Mouse (Mus musculus): ENCODE results near the gene Ifitm3. TPM values are rescaled to one million over a fixed set of nuclear protein-coding genes. Genes with fewer than 3 reads are reported as not detected.
"Not testable (repeated sequence)": the region's sequence is repeated elsewhere in the genome, so short reads cannot be mapped to it uniquely, and the experiment has no call there.

The Ifitm3 gene
- polyA plus RNA-seq, 1 experiment from 2014 or later: 218 TPM

DNA sequence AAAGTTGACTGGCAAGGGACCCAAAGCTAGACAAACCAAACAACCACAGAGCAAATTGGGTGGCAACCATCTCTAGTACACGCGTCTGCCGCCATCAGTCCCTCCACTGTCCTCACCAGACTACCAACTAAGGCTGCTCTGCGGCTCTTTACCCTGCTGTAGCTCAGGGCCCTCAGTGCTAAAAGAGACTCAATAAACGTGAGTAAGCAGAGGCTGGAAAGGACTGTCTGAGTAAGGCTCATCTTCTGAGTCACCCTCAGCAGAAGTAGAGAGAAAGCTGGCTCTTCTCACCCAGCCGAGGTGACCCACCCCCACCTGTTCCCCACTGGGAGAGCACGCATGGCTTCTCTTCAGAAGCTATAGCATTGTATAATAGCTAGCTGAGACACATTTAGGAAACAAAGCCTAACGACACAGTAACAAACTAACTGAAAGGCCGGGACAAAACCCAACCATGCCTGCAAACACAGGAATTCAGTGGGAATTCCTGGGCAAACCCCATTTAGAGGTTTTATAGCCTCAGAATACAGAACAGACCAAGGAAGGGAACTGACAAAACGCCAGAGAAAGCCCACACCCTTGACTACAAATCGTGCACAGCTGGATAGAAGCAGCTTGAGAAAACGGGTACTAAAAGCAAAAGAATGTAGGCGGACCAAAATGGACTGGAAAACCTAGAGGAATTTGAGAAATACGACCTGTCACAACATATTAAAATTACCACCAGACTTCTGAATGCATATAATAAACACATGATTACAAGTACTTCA lies 37.0 kb downstream of the Ifitm3 start:
- H3K4me1 ChIP-seq (ENCODE audit: control insufficient read depth, insufficient read depth, low read length): peaks cover 8% of the 10 kb centered on the region; the same call in 1 of the 2 replicates
- peaks cover 2% of the 10 kb centered on the region; the same call in 1 of the 2 replicates for H3K27me3 ChIP-seq (ENCODE audit: control insufficient read depth, insufficient read depth, low read length)
- ATAC-seq (replicated peaks; ENCODE audit: extremely low read depth, insufficient read depth, low FRiP score): no peak
- H3K36me3 ChIP-seq (ENCODE audit: control insufficient read depth, insufficient read depth): no peaks in the 10 kb centered on the region
- no peak overlapping the region for H3K9ac ChIP-seq (ENCODE audit: low read length)
- H3K27ac ChIP-seq (ENCODE audit: low read length): no peak overlapping the region
- H3K4me2 ChIP-seq (ENCODE audit: low read depth, low read length): no peak overlapping the region
- H3K4me3 ChIP-seq (ENCODE audit: low read length): no peak overlapping the region
- no peaks in the 10 kb centered on the region for H3K9me3 ChIP-seq (replicated peaks; ENCODE audit: control insufficient read depth, low read length)
- 49% methylated on average over 14 of the region's 14 CpGs for WGBS

DNA sequence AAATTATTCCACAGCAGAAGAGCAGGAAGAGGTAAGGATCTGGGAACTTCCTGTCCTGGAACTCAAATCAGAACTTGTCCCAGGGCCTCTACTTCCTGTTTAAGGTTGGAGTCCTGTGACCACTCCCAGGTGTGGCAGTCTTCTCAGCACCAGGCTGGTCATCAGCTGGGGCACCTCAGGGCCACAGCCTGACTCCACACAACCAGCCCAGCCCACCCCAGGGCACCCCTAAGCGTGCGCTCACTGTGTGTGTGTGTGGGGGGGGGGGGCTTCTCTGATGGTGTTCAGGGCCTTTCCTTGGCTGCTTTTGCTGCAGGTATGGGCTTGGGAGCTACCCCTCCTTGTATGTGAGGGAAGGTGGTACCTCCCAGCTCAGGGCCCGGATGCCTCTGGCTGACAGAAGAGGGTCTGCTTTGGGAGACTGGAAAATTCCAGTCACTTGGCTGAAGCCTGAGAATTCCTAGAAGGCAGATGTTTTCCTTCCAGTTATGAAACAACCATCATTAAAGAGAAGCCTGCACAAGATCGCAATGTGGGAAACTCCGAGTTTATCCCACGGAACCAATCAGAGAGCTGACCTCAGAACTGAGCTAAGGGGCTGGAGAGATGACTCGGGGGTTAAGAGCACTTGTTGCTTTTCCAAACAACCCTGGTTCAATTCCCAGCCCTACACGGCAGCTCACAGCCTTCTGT lies 38.9 kb downstream of the Ifitm3 start:
- 0 out of 2 replicates have a peak, but pooled peaks have one; percentile 12 for ATAC-seq (replicated peaks; ENCODE audit: extremely low read depth, insufficient read depth, low FRiP score)
- Histone ChIP-seq H3K9ac (ENCODE audit: low read length) (no peak overlapping the region), H3K9me3 (replicated peaks; ENCODE audit: control insufficient read depth, low read length) (no peaks in the 10 kb centered on the region), H3K36me3 (ENCODE audit: control insufficient read depth, insufficient read depth) (no peaks in the 10 kb centered on the region), H3K4me2 (ENCODE audit: low read depth, low read length) (no peak overlapping the region), H3K27me3 (ENCODE audit: control insufficient read depth, insufficient read depth, low read length) (peaks cover 8% of the 10 kb centered on the region), H3K4me1 (ENCODE audit: control insufficient read depth, insufficient read depth, low read length) (peaks cover 8% of the 10 kb centered on the region; the same call in 1 of the 2 replicates), H3K4me3 (ENCODE audit: low read length) (no peak overlapping the region), H3K27ac (ENCODE audit: low read length) (peak overlapping the region; percentile 60)
- WGBS: 50% methylated on average over 8 of the region's 8 CpGs

DNA sequence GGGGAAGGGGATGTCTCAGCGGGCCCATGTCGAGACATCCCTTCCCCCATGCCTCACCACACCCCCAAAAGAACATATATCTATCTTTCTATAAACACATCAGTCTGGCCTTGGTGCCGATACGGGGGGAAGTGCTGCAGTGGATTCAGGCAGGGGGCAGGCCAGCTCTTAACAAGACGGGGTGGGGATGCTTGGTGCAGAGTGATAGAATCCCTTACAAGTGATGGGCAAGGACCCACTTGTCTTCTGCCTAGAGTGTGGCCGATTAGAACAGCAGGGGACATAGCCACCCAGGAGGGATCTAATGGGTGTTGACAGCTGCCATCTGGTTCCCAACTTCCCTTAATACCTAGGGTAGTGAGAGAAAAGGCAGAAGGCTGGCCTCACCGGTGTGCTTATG lies 39.6 kb downstream of the Ifitm3 start:
- Histone ChIP-seq H3K9me3 (replicated peaks; ENCODE audit: control insufficient read depth, low read length) (no peaks in the 10 kb centered on the region), H3K27me3 (ENCODE audit: control insufficient read depth, insufficient read depth, low read length) (peaks cover 8% of the 10 kb centered on the region), H3K9ac (ENCODE audit: low read length) (no peak overlapping the region), H3K4me1 (ENCODE audit: control insufficient read depth, insufficient read depth, low read length) (peaks cover 8% of the 10 kb centered on the region; the same call in 1 of the 2 replicates), H3K4me3 (ENCODE audit: low read length) (no peak overlapping the region), H3K4me2 (ENCODE audit: low read depth, low read length) (no peak overlapping the region), H3K27ac (ENCODE audit: low read length) (peak overlapping the region; percentile 60; the same call in 1 of the 2 replicates), H3K36me3 (ENCODE audit: control insufficient read depth, insufficient read depth) (no peaks in the 10 kb centered on the region)
- peak; percentile 13; the same call in 1 of the 2 replicates for ATAC-seq (replicated peaks; ENCODE audit: extremely low read depth, insufficient read depth, low FRiP score)
- 19% methylated on average over 7 of the region's 7 CpGs for WGBS

DNA sequence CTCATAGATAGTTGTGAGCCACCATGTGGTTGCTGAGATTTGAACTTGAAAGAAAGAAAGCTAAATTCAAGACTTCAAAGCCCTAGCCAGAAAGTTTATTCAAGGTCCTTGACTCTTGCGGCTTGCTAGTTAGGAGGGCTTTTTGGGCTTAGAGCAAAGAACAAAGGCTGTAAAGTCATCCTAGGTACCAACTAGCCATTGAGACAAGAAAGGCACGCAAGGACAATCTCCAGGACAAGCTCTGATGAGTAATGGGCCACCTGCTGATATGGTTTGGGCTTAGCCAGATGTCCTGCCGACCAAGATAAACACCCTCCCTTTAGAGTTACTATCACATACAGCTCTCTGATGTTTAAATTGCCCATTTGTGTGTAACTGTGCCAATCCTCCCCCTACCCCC lies 41.9 kb downstream of the Ifitm3 start:
- not testable (repeated sequence) for H3K4me1 ChIP-seq (ENCODE audit: control insufficient read depth, insufficient read depth, low read length); H3K9me3 ChIP-seq (replicated peaks; ENCODE audit: control insufficient read depth, low read length); H3K9ac ChIP-seq (ENCODE audit: low read length); H3K27ac ChIP-seq (ENCODE audit: low read length); H3K36me3 ChIP-seq (ENCODE audit: control insufficient read depth, insufficient read depth); H3K27me3 ChIP-seq (ENCODE audit: control insufficient read depth, insufficient read depth, low read length); H3K4me2 ChIP-seq (ENCODE audit: low read depth, low read length); H3K4me3 ChIP-seq (ENCODE audit: low read length); ATAC-seq (replicated peaks; ENCODE audit: extremely low read depth, insufficient read depth, low FRiP score)
- WGBS: 30% methylated on average over 3 of the region's 3 CpGs

DNA sequence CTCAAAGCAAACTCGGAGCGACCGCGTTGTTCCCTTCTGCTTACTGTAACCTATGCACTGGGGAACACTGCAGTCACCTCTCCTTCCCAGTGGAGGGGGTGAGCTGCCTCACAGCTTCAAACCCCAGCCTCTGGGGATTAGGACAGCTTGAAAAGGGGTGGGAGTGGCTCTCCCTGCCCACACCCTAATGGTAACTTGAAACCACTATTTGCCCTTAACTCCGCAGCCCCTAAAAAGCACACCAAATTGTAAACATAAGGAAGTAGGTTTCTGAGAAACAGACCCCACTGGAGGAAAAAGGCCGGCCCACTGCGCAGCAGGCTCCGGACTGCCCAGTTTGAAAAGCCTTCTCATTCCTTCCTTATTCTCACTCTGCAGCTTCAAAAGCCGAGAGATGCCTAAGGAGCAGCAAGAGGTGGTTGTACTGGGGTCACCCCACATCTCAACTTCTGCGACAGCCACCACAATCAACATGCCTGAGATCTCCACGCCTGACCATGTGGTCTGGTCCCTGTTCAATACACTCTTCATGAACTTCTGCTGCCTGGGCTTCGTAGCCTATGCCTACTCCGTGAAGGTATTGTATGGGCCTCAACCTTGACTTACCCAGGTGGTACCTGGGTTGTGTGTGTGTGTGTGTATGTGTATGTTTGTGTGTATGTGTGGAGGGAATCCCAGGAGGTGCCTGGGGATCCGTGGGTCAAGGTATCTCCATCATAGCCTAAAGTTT lies 42.5 kb downstream of the Ifitm3 start:
- H3K4me3 ChIP-seq (ENCODE audit: low read length): no peak overlapping the region
- H3K9me3 ChIP-seq (replicated peaks; ENCODE audit: control insufficient read depth, low read length): no peaks in the 10 kb centered on the region
- H3K4me2 ChIP-seq (ENCODE audit: low read depth, low read length): no peak overlapping the region
- WGBS: 14% methylated on average over 14 of the region's 14 CpGs
- no peaks in the 10 kb centered on the region for H3K4me1 ChIP-seq (ENCODE audit: control insufficient read depth, insufficient read depth, low read length)
- no peak overlapping the region for H3K27ac ChIP-seq (ENCODE audit: low read length)
- H3K27me3 ChIP-seq (ENCODE audit: control insufficient read depth, insufficient read depth, low read length): peaks cover 6% of the 10 kb centered on the region
- H3K36me3 ChIP-seq (ENCODE audit: control insufficient read depth, insufficient read depth): no peaks in the 10 kb centered on the region
- no peak for ATAC-seq (replicated peaks; ENCODE audit: extremely low read depth, insufficient read depth, low FRiP score)
- no peak overlapping the region for H3K9ac ChIP-seq (ENCODE audit: low read length)

DNA sequence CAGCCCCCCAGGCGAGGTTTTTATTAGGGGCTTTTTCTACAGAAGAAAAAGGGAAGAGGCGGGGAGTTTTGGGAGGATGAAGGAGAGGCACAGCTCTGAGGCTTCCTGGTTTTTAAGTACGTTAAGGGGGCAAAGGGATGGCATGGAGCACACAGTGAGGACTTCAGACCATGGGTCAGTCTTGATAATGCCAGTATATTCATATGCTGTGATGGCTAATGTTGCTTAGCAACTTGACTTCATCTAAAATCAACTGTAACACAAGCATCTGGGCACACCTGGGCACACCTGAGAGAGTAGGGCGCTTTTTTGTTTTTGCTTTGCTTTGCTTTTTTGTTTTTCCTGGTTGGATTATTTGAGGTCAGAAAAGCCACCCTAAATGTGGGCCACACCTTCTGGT lies 43.6 kb downstream of the Ifitm3 start, which contains the start of gene Ifitm1:
TSS of gene Ifitm1 (plus strand) at position 301 of the 400 bp plus-strand sequence.
- no peaks in the 10 kb centered on the region for H3K4me1 ChIP-seq (ENCODE audit: control insufficient read depth, insufficient read depth, low read length)
- H3K4me2 ChIP-seq (ENCODE audit: low read depth, low read length): no peak within 1 kb of the TSS
- H3K4me3 ChIP-seq (ENCODE audit: low read length): no peak within 1 kb of the TSS
- no peaks in the 10 kb centered on the region for H3K9me3 ChIP-seq (replicated peaks; ENCODE audit: control insufficient read depth, low read length)
- no peak within 1 kb of the TSS for H3K27ac ChIP-seq (ENCODE audit: low read length)
- WGBS: 79% methylated on average over 4 of the region's 4 CpGs
- H3K36me3 ChIP-seq (ENCODE audit: control insufficient read depth, insufficient read depth): no peaks in the 10 kb centered on the region
- no peak for ATAC-seq (replicated peaks; ENCODE audit: extremely low read depth, insufficient read depth, low FRiP score)
- no peak within 1 kb of the TSS for H3K9ac ChIP-seq (ENCODE audit: low read length)
- peaks cover 6% of the 10 kb centered on the region for H3K27me3 ChIP-seq (ENCODE audit: control insufficient read depth, insufficient read depth, low read length)

DNA sequence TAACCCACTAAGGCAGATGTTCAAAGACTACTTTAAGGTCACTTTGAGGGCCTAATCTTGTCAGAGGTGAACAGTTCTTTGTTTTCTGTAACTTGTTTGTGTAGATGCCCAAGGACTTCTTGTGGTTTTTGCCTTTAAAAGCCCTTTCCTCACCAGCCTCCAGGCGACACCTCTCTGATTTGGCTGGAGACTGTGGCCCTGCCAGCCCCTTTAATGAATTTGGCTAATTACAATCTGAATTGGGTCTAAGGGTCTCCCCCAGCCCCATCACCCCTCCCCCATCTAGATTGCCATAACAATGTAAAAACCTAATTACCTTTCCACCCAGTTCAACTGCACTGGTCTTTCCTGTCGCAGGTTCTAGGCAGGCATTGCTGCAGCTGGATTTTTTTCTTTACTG lies 47.8 kb downstream of the Ifitm3 start:
- no peak overlapping the region for H3K4me2 ChIP-seq (ENCODE audit: low read depth, low read length)

DNA sequence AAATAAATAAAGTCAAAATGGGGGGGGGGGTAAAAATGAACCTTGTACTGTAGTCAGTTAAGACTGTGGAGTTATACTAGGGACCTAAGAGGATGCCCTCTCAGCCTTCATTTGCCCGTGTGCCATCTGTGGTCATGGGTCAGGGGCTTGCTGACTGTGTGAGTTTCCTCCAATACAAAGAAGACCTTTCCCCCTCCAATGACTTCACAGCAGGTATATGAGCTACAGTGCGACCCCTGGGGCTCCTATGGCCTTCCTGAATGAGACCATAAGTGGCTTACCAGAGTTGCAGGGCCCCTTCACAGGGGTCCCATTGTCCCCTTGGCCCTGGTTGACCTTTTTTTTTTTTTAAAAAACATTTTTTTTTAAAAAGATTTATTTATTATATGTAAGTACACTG lies 49.2 kb downstream of the Ifitm3 start:
- H3K9me3 ChIP-seq (replicated peaks; ENCODE audit: control insufficient read depth, low read length): no peaks in the 10 kb centered on the region
- 77% methylated on average over 2 of the region's 2 CpGs for WGBS
- H3K4me3 ChIP-seq (ENCODE audit: low read length): no peak overlapping the region
- ATAC-seq (replicated peaks; ENCODE audit: extremely low read depth, insufficient read depth, low FRiP score): no peak
- no peak overlapping the region for H3K4me2 ChIP-seq (ENCODE audit: low read depth, low read length)
- peaks cover 3% of the 10 kb centered on the region for H3K27me3 ChIP-seq (ENCODE audit: control insufficient read depth, insufficient read depth, low read length)
- no peak overlapping the region for H3K27ac ChIP-seq (ENCODE audit: low read length)
- peaks cover 5% of the 10 kb centered on the region for H3K4me1 ChIP-seq (ENCODE audit: control insufficient read depth, insufficient read depth, low read length)
- H3K36me3 ChIP-seq (ENCODE audit: control insufficient read depth, insufficient read depth): no peaks in the 10 kb centered on the region
- no peak overlapping the region for H3K9ac ChIP-seq (ENCODE audit: low read length)

More for the DNA sequence above, 47.8 kb downstream of the Ifitm3 start:
- ATAC-seq (replicated peaks; ENCODE audit: extremely low read depth, insufficient read depth, low FRiP score): no peak
- H3K4me1 ChIP-seq (ENCODE audit: control insufficient read depth, insufficient read depth, low read length): peaks cover 2% of the 10 kb centered on the region; the same call in 1 of the 2 replicates
- H3K4me3 ChIP-seq (ENCODE audit: low read length): no peak overlapping the region
- no peak overlapping the region for H3K27ac ChIP-seq (ENCODE audit: low read length)
- H3K9ac ChIP-seq (ENCODE audit: low read length): no peak overlapping the region
- H3K36me3 ChIP-seq (ENCODE audit: control insufficient read depth, insufficient read depth): no peaks in the 10 kb centered on the region
- no peaks in the 10 kb centered on the region for H3K9me3 ChIP-seq (replicated peaks; ENCODE audit: control insufficient read depth, low read length)
- WGBS: 88% methylated on average over 2 of the region's 2 CpGs
- peaks cover 9% of the 10 kb centered on the region for H3K27me3 ChIP-seq (ENCODE audit: control insufficient read depth, insufficient read depth, low read length)

All from heart, embryonic 16.5 days (tissue).